17 mouse cellular contexts compared by ENCODE assay signal in genomic region chr7:117521369-117521768, GRCm38 (mm10).
DNase-seq lines count a peak whose midpoint lies in the region; ATAC-seq and TF ChIP-seq lines count a peak whose summit lies in the region.
"Had no signal": no experiment of that assay in that cellular context is flagged by ENCODE, and none has a peak within 500 bp of the region (broad histone marks: within the 10 kb centered on the region; RNA-seq: fewer than 3 reads in every experiment).

No protein-coding gene starts in this region.

- no peak for ATAC-seq in heart, embryonic 13.5 days (ENCODE audit: extremely low read depth, insufficient number of reproducible peaks, low FRiP score, low TSS enrichment)
- 0 out of 2 replicates have a peak, but pooled peaks have one; percentile 5 for ATAC-seq in megakaryocyte-erythroid progenitor cell, adult 5-6 weeks (replicated peaks; ENCODE audit: low FRiP score, low TSS enrichment, poor library complexity, severe bottlenecking)
- ATAC-seq: intestine, embryonic 16.5 days; Patski had no signal

- no peaks in the 10 kb centered on the region for H3K36me3 ChIP-seq in heart, embryonic 13.5 days
- no peaks in the 10 kb centered on the region for H3K36me3 ChIP-seq in heart, adult 2 months (ENCODE audit: control insufficient read depth, insufficient read depth, low read length)
- H3K36me3 ChIP-seq: embryonic facial prominence, embryonic 10.5 days; liver, embryonic 15.5 days had no signal

- no peak for TF ChIP-seq EP300 in heart, adult 2 months (IDR thresholded peaks at IDR 0.05; ENCODE audit: insufficient read depth, low read depth, low read length)

- no peak for TF ChIP-seq POLR2A in heart, adult 2 months (IDR thresholded peaks at IDR 0.05; ENCODE audit: insufficient read depth, low read depth, low read length)
- TF ChIP-seq POLR2A in bone marrow macrophage, adult 2 months (IDR thresholded peaks at IDR 0.05; ENCODE audit: borderline replicate concordance, low read depth, low read length), result no peak
- no peak for TF ChIP-seq POLR2A in cerebellum, adult 2 months (IDR thresholded peaks at IDR 0.05; ENCODE audit: borderline replicate concordance, insufficient read depth, low read length)

- DNase-seq in heart, adult 2 months, result no peak
- peak; percentile 25 for DNase-seq in CD4-positive helper T cell, adult 2 months (ENCODE audit: low read depth, low spot score)
- DNase-seq in cerebellum, adult 2 months, result no peak
- no peak for DNase-seq in left cerebral cortex, postnatal 10 days (ENCODE audit: extremely low spot score in 1 of 2, low spot score in 2 of 2)
- DNase-seq in kidney, adult 11 months, result no peak
- DNase-seq: cerebellum, postnatal 14 days; heart, postnatal 36 days; kidney, postnatal 36 days; left cerebral cortex, postnatal 4 days; thymus, postnatal 36 days had no signal

- no peak overlapping the region for H3K9ac ChIP-seq in heart, embryonic 13.5 days
- no peak overlapping the region for H3K9ac ChIP-seq in heart, adult 2 months (ENCODE audit: low read depth, low read length)
- H3K9ac ChIP-seq: liver, embryonic 15.5 days had no signal

- no peaks in the 10 kb centered on the region for H3K79me2 ChIP-seq in heart, adult 2 months (replicated peaks; ENCODE audit: control insufficient read depth, insufficient read depth, low read length)

- no peak overlapping the region for H3K4me2 ChIP-seq in heart, embryonic 13.5 days
- H3K4me2 ChIP-seq: liver, embryonic 15.5 days had no signal

- H3K4me1 ChIP-seq in heart, embryonic 13.5 days, result peaks cover 46% of the 10 kb centered on the region
- peaks cover 1% of the 10 kb centered on the region; the same call in 1 of the 2 replicates for H3K4me1 ChIP-seq in heart, adult 2 months (ENCODE audit: control insufficient read depth, insufficient read depth, low read length)
- peaks cover 13% of the 10 kb centered on the region for H3K4me1 ChIP-seq in bone marrow macrophage, adult 2 months (ENCODE audit: control insufficient read depth, insufficient read depth, low read length)
- H3K4me1 ChIP-seq in cerebellum, adult 2 months (ENCODE audit: control insufficient read depth, insufficient read depth, low read length), result peaks cover 2% of the 10 kb centered on the region; the same call in 1 of the 2 replicates
- H3K4me1 ChIP-seq: liver, embryonic 15.5 days had no signal

- intact Hi-C loops in heart, adult 2 months (cut with DNase I), result no loop called here
- intact Hi-C loops in left cerebral cortex, postnatal 10 days (cut with DNase I), result no loop called here

- H3K4me3 ChIP-seq in heart, embryonic 13.5 days, result no peak overlapping the region
- H3K4me3 ChIP-seq in heart, adult 2 months, result no peak overlapping the region
- no peak overlapping the region for H3K4me3 ChIP-seq in bone marrow macrophage, adult 2 months (ENCODE audit: insufficient read depth, low read length)
- H3K4me3 ChIP-seq in cerebellum, adult 2 months (replicated peaks; ENCODE audit: insufficient read depth, low read depth, low read length), result no peak overlapping the region
- H3K4me3 ChIP-seq: embryonic facial prominence, embryonic 10.5 days; liver, embryonic 15.5 days had no signal

- H3K9me3 ChIP-seq in heart, embryonic 13.5 days, result peaks cover 3% of the 10 kb centered on the region; the same call in 1 of the 2 replicates
- H3K9me3 ChIP-seq: embryonic facial prominence, embryonic 10.5 days; liver, embryonic 15.5 days had no signal

- no peak for TF ChIP-seq CTCF in heart, adult 2 months (IDR thresholded peaks at IDR 0.05)
- TF ChIP-seq CTCF in bone marrow macrophage, adult 2 months (IDR thresholded peaks at IDR 0.05; ENCODE audit: low read depth, low read length), result no peak
- no peak for TF ChIP-seq CTCF in cerebellum, adult 2 months (IDR thresholded peaks at IDR 0.05; ENCODE audit: borderline replicate concordance, insufficient read depth, low read depth, low read length)

- no peaks in the 10 kb centered on the region for H3K27me3 ChIP-seq in heart, embryonic 13.5 days (replicated peaks)
- no peaks in the 10 kb centered on the region for H3K27me3 ChIP-seq in heart, adult 2 months (ENCODE audit: control insufficient read depth, insufficient read depth, low read length)
- no peaks in the 10 kb centered on the region for H3K27me3 ChIP-seq in cerebellum, adult 2 months (ENCODE audit: control insufficient read depth, insufficient read depth, low read length)
- H3K27me3 ChIP-seq: liver, embryonic 15.5 days; Patski had no signal

- peak overlapping the region; percentile 61 for H3K27ac ChIP-seq in heart, embryonic 13.5 days (replicated peaks)
- H3K27ac ChIP-seq in heart, adult 2 months, result no peak overlapping the region
- H3K27ac ChIP-seq in bone marrow macrophage, adult 2 months (ENCODE audit: insufficient read depth, low read depth, low read length), result peak overlapping the region; percentile 73
- no peak overlapping the region for H3K27ac ChIP-seq in cerebellum, adult 2 months (ENCODE audit: insufficient read depth, low read length)
- H3K27ac ChIP-seq: embryonic facial prominence, embryonic 10.5 days; liver, embryonic 15.5 days had no signal

Comparison
In these comparisons a context has a peak if more than half of its experiments do, and no peak if none do; other contexts are left out.
1. H3K27ac ChIP-seq: peak in heart, embryonic 13.5 days (single experiment) and bone marrow macrophage, adult 2 months (single experiment); none in heart, adult 2 months (single experiment) and cerebellum, adult 2 months (single experiment).